18 mouse cellular contexts compared by ENCODE assay signal in the genomic region with DNA sequence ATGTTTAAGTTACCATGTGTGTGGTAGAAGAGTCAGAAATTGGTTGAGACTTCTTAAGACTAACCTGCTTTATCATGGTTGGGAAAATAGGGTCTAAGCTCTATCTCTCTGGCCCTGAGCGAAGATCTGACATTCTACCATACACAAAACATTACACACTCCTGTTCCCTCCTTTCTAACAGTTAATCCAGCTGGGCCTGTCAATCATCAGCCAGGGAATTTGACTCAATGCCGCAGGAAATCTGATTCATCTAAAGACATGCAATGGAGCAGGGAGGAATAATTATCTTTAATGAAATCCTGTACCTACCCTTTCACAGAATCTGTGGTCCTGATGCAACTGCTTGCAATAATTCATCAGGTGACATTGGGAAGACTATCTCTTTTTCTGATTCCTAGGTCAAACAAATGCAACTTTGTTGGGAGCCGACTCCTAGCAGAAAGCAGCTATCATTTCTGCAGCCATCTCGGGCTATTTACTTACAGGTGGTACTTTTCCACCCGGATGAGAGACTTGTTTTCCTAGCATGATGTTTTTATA.
"Had no signal": no experiment of that assay in that cellular context is flagged by ENCODE, and none has a peak within 500 bp of the region (broad histone marks: within the 10 kb centered on the region; RNA-seq: fewer than 3 reads in every experiment).

No protein-coding gene starts in this region.

- H3K9me3 ChIP-seq: liver, embryonic 15.5 days; lung, embryonic 15.5 days; midbrain, embryonic 13.5 days; midbrain, embryonic 15.5 days; neural tube, embryonic 13.5 days; neural tube, embryonic 15.5 days had no signal

- H3K27me3 ChIP-seq: liver, embryonic 15.5 days; lung, embryonic 15.5 days; megakaryocyte, embryonic 14.5 days; midbrain, embryonic 13.5 days; midbrain, embryonic 15.5 days; neural tube, embryonic 13.5 days; neural tube, embryonic 15.5 days had no signal

- H3K36me3 ChIP-seq: liver, embryonic 15.5 days; lung, embryonic 15.5 days; midbrain, embryonic 13.5 days; midbrain, embryonic 15.5 days; neural tube, embryonic 13.5 days; neural tube, embryonic 15.5 days had no signal

- H3K9ac ChIP-seq: liver, embryonic 15.5 days; liver, postnatal 0 days; lung, embryonic 15.5 days; midbrain, embryonic 13.5 days; midbrain, embryonic 15.5 days; neural tube, embryonic 13.5 days; neural tube, embryonic 15.5 days had no signal

- ATAC-seq: liver, postnatal 0 days; lung, postnatal 0 days; midbrain, embryonic 13.5 days; midbrain, embryonic 15.5 days had no signal

- H3K4me2 ChIP-seq: liver, embryonic 15.5 days; lung, embryonic 15.5 days; midbrain, embryonic 11.5 days; midbrain, embryonic 13.5 days; midbrain, embryonic 15.5 days; neural tube, embryonic 13.5 days; neural tube, embryonic 15.5 days had no signal

- H3K4me3 ChIP-seq: liver, embryonic 15.5 days; lung, embryonic 15.5 days; megakaryocyte, embryonic 14.5 days; midbrain, embryonic 13.5 days; midbrain, embryonic 15.5 days; neural tube, embryonic 13.5 days; neural tube, embryonic 15.5 days had no signal

- H3K27ac ChIP-seq: liver, embryonic 15.5 days; lung, embryonic 15.5 days; macrophage; midbrain, embryonic 13.5 days; midbrain, embryonic 15.5 days; neural tube, embryonic 13.5 days; neural tube, embryonic 15.5 days had no signal

- DNase-seq: liver, postnatal 0 days; lung, adult 2 months; lung, postnatal 14 days; lung, postnatal 36 days; right cerebral cortex, postnatal 14 days; thymus, adult 18-20 months; thymus, postnatal 14 days; thymus, postnatal 36 days had no signal

- H3K4me1 ChIP-seq: liver, embryonic 15.5 days; lung, embryonic 15.5 days; megakaryocyte, embryonic 14.5 days; midbrain, embryonic 13.5 days; midbrain, embryonic 15.5 days; neural tube, embryonic 13.5 days; neural tube, embryonic 15.5 days had no signal
